Mouse (Mus musculus) E14TG2a.4 (cell line): ENCODE results near the gene Gjb3.
A peak's percentile ranks its signal among the peaks of the same experiment; 100 is the strongest.

Source experiments
- H3K27me3 ChIP-seq: 2 replicates; pipeline ENCODE4 v1.6.1; 2014; ENCODE audit warnings: low read length, control low read depth; ENCODE audit not compliant: insufficient read depth
- H3K36me3 ChIP-seq: 2 replicates; pipeline ENCODE4 v1.6.1; 2014; ENCODE audit warnings: low read length, control low read depth; ENCODE audit not compliant: insufficient read depth
- H3K4me1 ChIP-seq: replicated peaks from 2 replicates; pipeline ENCODE4 v1.6.1; 2014; ENCODE audit warnings: low read depth, low read length, control low read depth
- H3K4me3 ChIP-seq: replicated peaks from 2 replicates; pipeline ENCODE4 v1.5.1; 2014; ENCODE audit warnings: mild to moderate bottlenecking, low read length
- H3K9me3 ChIP-seq: 2 replicates; pipeline ENCODE4 v1.6.1; 2014; ENCODE audit warnings: low read length, control low read depth
- CTCF ChIP-seq: conservative IDR thresholded peaks from 2 replicates; pipeline ENCODE4 v1.5.1; 2014; ENCODE audit warnings: low read length
- NANOG ChIP-seq: IDR thresholded peaks from 2 replicates; pipeline ENCODE4 v1.6.1; 2014; ENCODE audit warnings: borderline replicate concordance, low read length, mixed read lengths
- POU5F1 ChIP-seq: IDR thresholded peaks from 2 replicates; pipeline ENCODE4 v1.6.1; 2014; ENCODE audit warnings: low read length, borderline replicate concordance

The Gjb3 gene

DNA sequence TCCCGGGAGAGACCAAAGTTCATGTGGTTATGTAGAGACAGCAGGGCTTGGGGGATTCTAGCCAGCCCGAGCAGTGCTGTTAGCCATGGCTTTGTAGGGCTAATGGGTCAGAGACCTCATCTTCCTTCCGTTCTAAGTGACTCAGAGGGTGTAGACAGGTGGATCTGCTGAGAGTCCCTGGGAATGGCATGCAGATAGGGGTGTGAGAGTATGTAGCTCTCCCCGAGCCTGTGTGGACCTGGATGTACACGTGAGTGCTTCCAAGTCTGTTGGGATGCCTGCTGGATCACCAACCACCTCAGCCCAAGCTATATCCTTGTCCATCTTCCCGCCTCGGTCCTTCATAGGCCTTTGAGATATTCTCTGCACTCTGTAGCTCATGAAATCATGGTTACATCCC, 2.3 kb downstream of the Gjb3 start:
- Histone ChIP-seq H3K27me3 (peaks cover 4% of the 10 kb centered on the region; the same call in 1 of the 2 replicates), H3K36me3 (peaks cover 45% of the 10 kb centered on the region), H3K4me3 (peak overlapping the region; percentile 86), H3K4me1 (peaks cover 93% of the 10 kb centered on the region), H3K9me3 (no peaks in the 10 kb centered on the region)
- TF ChIP-seq CTCF (no peak), NANOG (no peak), POU5F1 (no peak)

DNA sequence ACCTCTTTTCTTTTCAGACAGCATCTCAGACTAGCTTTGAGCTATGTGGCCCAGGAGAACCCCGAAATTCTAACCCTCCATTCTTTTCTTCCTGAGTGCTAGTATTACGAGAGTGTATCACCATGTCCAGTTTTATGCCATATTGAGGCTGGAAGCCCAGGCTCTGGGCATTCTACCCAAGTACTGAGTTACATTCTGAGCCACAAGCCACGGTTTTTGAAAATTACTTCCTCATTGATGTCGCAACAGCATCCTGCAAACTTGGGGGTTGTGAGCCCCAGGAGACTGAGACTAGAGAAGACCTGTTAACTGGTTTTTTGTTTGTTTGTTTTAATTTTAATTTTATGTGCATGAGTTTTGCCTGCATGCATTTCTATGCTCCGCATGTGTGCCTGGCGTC, 2.9 kb downstream of the Gjb3 start:
- H3K9me3 ChIP-seq = no peaks in the 10 kb centered on the region
- peak overlapping the region; percentile 86 for H3K4me3 ChIP-seq
- peaks cover 92% of the 10 kb centered on the region for H3K4me1 ChIP-seq
- H3K36me3 ChIP-seq = peaks cover 51% of the 10 kb centered on the region
- H3K27me3 ChIP-seq = peaks cover 4% of the 10 kb centered on the region; the same call in 1 of the 2 replicates
- no peak for TF ChIP-seq NANOG
- no peak for TF ChIP-seq POU5F1
- TF ChIP-seq CTCF = no peak

DNA sequence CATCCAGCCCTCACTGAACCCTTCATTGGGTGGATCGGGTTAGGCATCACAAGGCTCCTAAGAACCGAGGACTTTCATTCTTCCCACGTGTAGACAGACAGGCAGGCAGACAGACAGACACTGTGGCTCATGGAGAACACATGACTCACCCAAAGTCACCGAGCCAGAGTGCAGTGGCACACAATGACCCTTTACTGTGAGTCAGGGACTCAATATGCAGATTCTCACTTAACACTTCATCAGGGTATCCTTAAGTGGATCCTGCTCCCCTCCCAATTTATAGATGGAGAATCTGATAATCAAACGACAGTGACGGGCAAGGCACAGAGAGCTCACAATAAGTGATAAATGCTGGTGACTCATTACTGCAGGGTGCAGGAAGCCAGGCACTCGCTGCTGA, 3.4 kb downstream of the Gjb3 start:
- peaks cover 4% of the 10 kb centered on the region; the same call in 1 of the 2 replicates for H3K27me3 ChIP-seq
- no peak for TF ChIP-seq CTCF
- TF ChIP-seq NANOG = no peak
- no peak for TF ChIP-seq POU5F1

DNA sequence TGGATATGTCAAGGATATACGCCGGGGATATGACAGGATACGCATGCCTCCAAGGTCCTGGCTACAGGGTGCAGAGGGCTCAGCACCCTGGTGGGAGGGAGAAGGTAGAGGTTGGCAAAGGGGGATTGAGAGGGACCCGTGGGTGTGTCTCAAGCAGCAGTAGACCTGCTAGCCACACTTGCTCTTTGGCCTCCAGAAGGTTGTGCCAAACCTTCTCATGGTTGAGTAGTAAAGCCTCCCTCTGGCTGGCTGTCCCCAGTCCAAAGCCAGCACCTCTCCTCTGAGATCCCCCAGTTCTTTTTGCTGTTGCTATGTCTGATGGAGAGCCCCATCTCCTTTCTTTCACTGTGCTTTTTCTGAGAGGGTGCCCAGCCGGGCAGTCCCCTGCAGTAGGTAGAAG, 5.4 kb downstream of the Gjb3 start:
- no peaks in the 10 kb centered on the region for H3K27me3 ChIP-seq
- peaks cover 63% of the 10 kb centered on the region for H3K36me3 ChIP-seq
- H3K4me3 ChIP-seq = peak overlapping the region; percentile 86
- no peaks in the 10 kb centered on the region for H3K9me3 ChIP-seq
- TF ChIP-seq POU5F1 = no peak
- no peak for TF ChIP-seq NANOG
- no peak for TF ChIP-seq CTCF
- H3K4me1 ChIP-seq = peaks cover 82% of the 10 kb centered on the region

More for the DNA sequence above, 3.4 kb downstream of the Gjb3 start:
- peak overlapping the region; percentile 86 for H3K4me3 ChIP-seq
- H3K4me1 ChIP-seq = peaks cover 89% of the 10 kb centered on the region
- peaks cover 52% of the 10 kb centered on the region for H3K36me3 ChIP-seq
- no peaks in the 10 kb centered on the region for H3K9me3 ChIP-seq

DNA sequence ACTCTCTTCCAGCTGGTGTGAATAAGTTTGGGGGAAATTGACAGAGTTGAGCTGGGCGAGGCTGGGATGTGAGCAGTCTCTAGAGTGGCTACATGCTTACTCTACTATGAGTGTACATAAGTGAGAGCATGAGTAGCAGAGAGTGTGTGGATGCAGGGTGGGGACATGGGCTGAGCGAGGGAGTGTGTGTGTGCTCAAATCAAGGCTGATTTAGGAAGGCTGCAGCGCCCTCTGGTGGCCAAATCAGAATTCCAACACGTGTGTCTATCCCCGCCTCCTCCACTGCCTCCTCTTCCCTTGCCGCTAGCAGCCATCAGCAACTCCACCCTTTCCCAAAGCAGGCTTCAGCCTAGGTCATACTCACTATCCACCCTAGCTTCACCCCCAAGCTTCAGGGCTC, 5.9 kb downstream of the Gjb3 start:
- Histone ChIP-seq H3K4me1 (peaks cover 79% of the 10 kb centered on the region), H3K4me3 (peak overlapping the region; percentile 86), H3K36me3 (peaks cover 63% of the 10 kb centered on the region), H3K9me3 (no peaks in the 10 kb centered on the region), H3K27me3 (no peaks in the 10 kb centered on the region)
- TF ChIP-seq POU5F1 (no peak), CTCF (peak; percentile 63)

DNA sequence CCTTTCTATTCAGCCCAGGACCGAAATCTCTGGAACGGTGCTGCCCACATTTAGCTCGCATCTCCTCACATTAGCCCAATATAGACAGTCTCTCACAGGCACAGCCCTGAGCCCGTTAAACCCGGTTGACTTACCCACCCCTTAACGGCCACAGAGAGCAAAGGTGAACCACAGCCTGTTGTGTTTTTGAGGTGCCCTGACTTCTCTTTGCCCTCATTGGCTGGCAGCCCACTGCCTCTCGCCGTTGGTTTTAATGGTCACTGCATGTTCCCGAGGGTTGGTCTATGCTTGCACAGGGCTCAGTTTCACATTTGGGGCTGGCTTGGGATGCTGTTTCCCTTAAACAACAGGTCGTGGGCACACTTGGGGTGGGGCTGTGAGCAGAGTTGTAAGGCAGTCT, 6.3 kb downstream of the Gjb3 start:
- Histone ChIP-seq H3K4me3 (peak overlapping the region; percentile 86), H3K9me3 (no peaks in the 10 kb centered on the region), H3K4me1 (peaks cover 75% of the 10 kb centered on the region), H3K36me3 (peaks cover 63% of the 10 kb centered on the region), H3K27me3 (no peaks in the 10 kb centered on the region)
- TF ChIP-seq NANOG = no peak
- no peak for TF ChIP-seq CTCF
- TF ChIP-seq POU5F1 = no peak

DNA sequence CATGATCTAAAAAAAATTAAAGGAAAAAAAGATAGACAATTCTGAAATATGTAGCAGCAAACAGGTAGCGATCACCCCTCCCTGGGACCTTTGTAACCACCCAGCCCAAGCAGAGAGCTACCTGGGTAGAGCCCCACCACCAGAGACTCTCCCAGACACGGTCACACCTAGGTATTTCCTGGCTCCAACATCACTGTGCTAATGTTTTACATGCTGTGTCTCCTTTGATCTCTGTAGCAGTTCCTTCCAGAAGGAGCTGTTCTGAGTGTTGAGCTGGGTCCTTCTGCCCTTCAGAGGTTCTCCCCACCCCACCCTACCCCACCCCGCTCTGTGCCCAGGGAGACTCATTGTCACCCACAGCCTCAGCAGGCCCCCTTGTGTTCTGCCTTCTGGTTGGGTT, 7.0 kb downstream of the Gjb3 start:
- H3K27me3 ChIP-seq = no peaks in the 10 kb centered on the region
- TF ChIP-seq NANOG (no peak), POU5F1 (no peak), CTCF (no peak)
- H3K9me3 ChIP-seq = no peaks in the 10 kb centered on the region
- peaks cover 70% of the 10 kb centered on the region for H3K4me1 ChIP-seq
- H3K36me3 ChIP-seq = peaks cover 63% of the 10 kb centered on the region
- peak overlapping the region; percentile 86; the same call in 1 of the 2 replicates for H3K4me3 ChIP-seq

DNA sequence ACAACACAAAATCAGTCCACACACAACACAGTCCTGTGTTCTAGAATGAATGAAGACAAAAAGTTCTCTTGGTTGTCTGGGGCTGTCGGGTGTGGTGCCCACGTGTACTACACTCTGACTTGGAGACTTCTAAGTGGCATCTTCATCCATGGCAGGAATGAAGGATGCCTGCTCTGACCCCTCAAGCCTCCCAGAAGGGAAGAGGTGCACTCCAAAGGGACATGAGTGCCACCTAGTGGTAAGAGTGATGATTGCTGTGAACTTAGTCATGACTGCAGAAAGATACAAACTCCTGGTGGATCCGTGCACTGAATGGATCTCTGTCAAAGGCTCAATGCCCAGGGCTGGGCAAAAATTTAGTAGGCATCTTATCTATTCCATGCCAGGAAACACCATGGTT, 11.0 kb downstream of the Gjb3 start:
- Histone ChIP-seq H3K4me1 (peaks cover 52% of the 10 kb centered on the region), H3K4me3 (no peak overlapping the region), H3K36me3 (peaks cover 33% of the 10 kb centered on the region), H3K9me3 (no peaks in the 10 kb centered on the region), H3K27me3 (peaks cover 16% of the 10 kb centered on the region)
- TF ChIP-seq POU5F1 (no peak), CTCF (peak; percentile 76), NANOG (no peak)

DNA sequence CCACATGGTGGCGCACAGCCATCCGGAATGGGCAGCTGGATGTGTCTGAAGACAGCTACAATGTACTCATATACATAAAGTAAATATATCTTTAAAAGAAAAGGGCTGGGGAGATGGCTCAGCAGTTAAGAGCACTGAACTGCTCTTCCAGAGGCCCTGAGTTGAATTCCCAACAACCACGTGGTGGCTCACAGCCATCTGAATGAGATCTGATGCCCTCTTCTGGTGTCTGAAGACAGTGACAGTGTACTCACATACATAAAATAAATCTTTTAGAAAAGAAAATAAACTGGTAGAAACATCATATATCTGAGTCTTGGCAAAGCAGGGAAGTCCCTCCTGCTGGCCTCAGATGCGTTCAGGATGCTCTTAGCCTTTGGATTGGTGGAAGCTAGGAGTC, 13.5 kb downstream of the Gjb3 start:
- no peaks in the 10 kb centered on the region for H3K9me3 ChIP-seq
- H3K27me3 ChIP-seq = peaks cover 36% of the 10 kb centered on the region
- peaks cover 17% of the 10 kb centered on the region for H3K36me3 ChIP-seq
- peaks cover 56% of the 10 kb centered on the region for H3K4me1 ChIP-seq
- no peak for TF ChIP-seq NANOG
- H3K4me3 ChIP-seq = no peak overlapping the region
